Comparison of ENCODE assay signal across 14 mouse cellular contexts in genomic region chr17:13481445-13482085, GRCm38 (mm10).
DNase-seq lines count a peak whose midpoint lies in the region; ATAC-seq and TF ChIP-seq lines count a peak whose summit lies in the region.
"Had no signal": no experiment of that assay in that cellular context is flagged by ENCODE, and none has a peak within 500 bp of the region (broad histone marks: within the 10 kb centered on the region; RNA-seq: fewer than 3 reads in every experiment).

No protein-coding gene starts in this region.

- H3K27me3 ChIP-seq in liver, embryonic 11.5 days (replicated peaks; ENCODE audit: control insufficient read depth, insufficient read depth, low read length): no peaks in the 10 kb centered on the region
- no peaks in the 10 kb centered on the region for H3K27me3 ChIP-seq in forebrain, embryonic 14.5 days (replicated peaks; ENCODE audit: control insufficient read depth, insufficient read depth, low read length)
- no peaks in the 10 kb centered on the region for H3K27me3 ChIP-seq in liver, postnatal 0 days (ENCODE audit: insufficient read depth, low read length)

- 77% methylated on average over 7 of the region's 7 CpGs for WGBS in liver, embryonic 11.5 days
- 56% methylated on average over 7 of the region's 7 CpGs for WGBS in forebrain, embryonic 14.5 days
- 64% methylated on average over 7 of the region's 7 CpGs for WGBS in liver, postnatal 0 days (ENCODE audit: insufficient replicate concordance)

- no peak for DNase-seq in frontal cortex, postnatal 25 days (ENCODE audit: low spot score in 2 of 2)
- no peak for DNase-seq in liver, embryonic 11.5 days (ENCODE audit: low spot score)
- no peak for DNase-seq in liver
- peak; percentile 19 for DNase-seq in forebrain, embryonic 14.5 days (ENCODE audit: low spot score)
- no peak for DNase-seq in liver, postnatal 0 days
- DNase-seq in left cerebral cortex, adult 18-20 months (ENCODE audit: low spot score in 2 of 2): no peak
- DNase-seq in cerebellum, adult 8-10 months: no peak
- DNase-seq: gastrocnemius, postnatal 25 days; heart, postnatal 10 days; kidney, adult 18-20 months; lung, adult 2 months; right cerebral cortex, adult 18-20 months had no signal

- no peak overlapping the region for H3K27ac ChIP-seq in liver, embryonic 11.5 days (ENCODE audit: low read depth, low read length)
- no peak overlapping the region for H3K27ac ChIP-seq in forebrain, embryonic 14.5 days (ENCODE audit: low read depth, low read length)
- H3K27ac ChIP-seq in liver, postnatal 0 days (ENCODE audit: low read depth): no peak overlapping the region

- no peak overlapping the region for H3K9ac ChIP-seq in liver, embryonic 11.5 days (ENCODE audit: low read depth, low read length)
- no peak overlapping the region for H3K9ac ChIP-seq in forebrain, embryonic 14.5 days (ENCODE audit: low read length)
- no peak overlapping the region for H3K9ac ChIP-seq in liver, postnatal 0 days (replicated peaks)

- H3K4me3 ChIP-seq in liver, embryonic 11.5 days (ENCODE audit: low read depth, low read length): no peak overlapping the region
- no peak overlapping the region for H3K4me3 ChIP-seq in forebrain, embryonic 14.5 days (ENCODE audit: low read depth, low read length)
- no peak overlapping the region for H3K4me3 ChIP-seq in liver, postnatal 0 days (ENCODE audit: low read depth, low read length)
- H3K4me3 ChIP-seq: erythroblast, embryonic 14.5 days had no signal

- H3K4me2 ChIP-seq in liver, embryonic 11.5 days: no peak overlapping the region
- no peak overlapping the region for H3K4me2 ChIP-seq in forebrain, embryonic 14.5 days (ENCODE audit: low read length)
- H3K4me2 ChIP-seq in liver, postnatal 0 days (ENCODE audit: low read depth, low read length): no peak overlapping the region

- no peaks in the 10 kb centered on the region for H3K36me3 ChIP-seq in liver, embryonic 11.5 days (ENCODE audit: control insufficient read depth, insufficient read depth, low read length)
- no peaks in the 10 kb centered on the region for H3K36me3 ChIP-seq in forebrain, embryonic 14.5 days (ENCODE audit: control insufficient read depth, insufficient read depth, low read length)
- no peaks in the 10 kb centered on the region for H3K36me3 ChIP-seq in liver, postnatal 0 days (replicated peaks; ENCODE audit: insufficient read depth, low read length)

- peak; percentile 44; the same call in 1 of the 2 replicates for ATAC-seq in frontal cortex, adult (ENCODE audit: low TSS enrichment)
- ATAC-seq in liver, embryonic 11.5 days (replicated peaks; ENCODE audit: low FRiP score): peak; percentile 85
- 0 out of 2 replicates have a peak, but pooled peaks have one; percentile 1 for ATAC-seq in forebrain, embryonic 14.5 days
- ATAC-seq in liver, postnatal 0 days: peak; percentile 74

- no peak for TF ChIP-seq CTCF in liver, postnatal 0 days (IDR thresholded peaks at IDR 0.05; ENCODE audit: low read depth)

- H3K9me3 ChIP-seq in liver, embryonic 11.5 days (ENCODE audit: control insufficient read depth, low read length): no peaks in the 10 kb centered on the region
- no peaks in the 10 kb centered on the region for H3K9me3 ChIP-seq in forebrain, embryonic 14.5 days (replicated peaks; ENCODE audit: control insufficient read depth, low read length)
- H3K9me3 ChIP-seq in liver, postnatal 0 days (ENCODE audit: low read length): no peaks in the 10 kb centered on the region

- no peaks in the 10 kb centered on the region; the same call in 1 of the 2 replicates for H3K4me1 ChIP-seq in liver, embryonic 11.5 days (replicated peaks; ENCODE audit: control insufficient read depth, insufficient read depth, low read length)
- H3K4me1 ChIP-seq in forebrain, embryonic 14.5 days (ENCODE audit: control insufficient read depth, insufficient read depth, low read length): peaks cover 16% of the 10 kb centered on the region
- no peaks in the 10 kb centered on the region for H3K4me1 ChIP-seq in liver, postnatal 0 days (ENCODE audit: insufficient read depth)

- TF ChIP-seq EP300 in liver, postnatal 0 days (IDR thresholded peaks at IDR 0.05; ENCODE audit: low read depth): peak; percentile 83

Comparison
In these comparisons a context has a peak if more than half of its experiments do, and no peak if none do; other contexts are left out.
1. ATAC-seq: peak in every context shown above with its lines; median percentile 85 in liver, embryonic 11.5 days; 74 in liver, postnatal 0 days; 44 in frontal cortex, adult; 1 in forebrain, embryonic 14.5 days.